Mouse (Mus musculus): ENCODE measurements around the gene Dusp8.

Dusp8 gene

DNA sequence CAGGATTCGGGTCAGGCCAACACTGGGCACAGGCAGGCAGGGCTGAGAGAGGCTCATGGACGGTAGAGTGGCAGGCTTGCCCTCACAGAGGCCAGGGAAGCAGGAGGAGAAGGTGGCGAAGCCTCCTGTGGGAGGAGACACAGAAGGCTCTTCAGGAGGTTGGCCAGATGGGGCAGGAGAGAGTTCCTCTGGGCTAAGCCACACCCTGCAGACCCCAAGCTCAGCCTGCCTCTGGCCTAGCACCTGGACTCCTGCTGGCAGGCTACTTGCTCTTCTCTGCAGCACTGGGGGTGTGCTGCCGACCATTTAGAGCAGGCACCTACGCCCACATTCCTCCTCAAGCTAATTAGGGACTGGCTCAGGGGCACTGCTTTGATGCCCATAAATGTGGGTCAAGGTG, 11.2 kb downstream of the Dusp8 start:
- no peak for DNase-seq

DNA sequence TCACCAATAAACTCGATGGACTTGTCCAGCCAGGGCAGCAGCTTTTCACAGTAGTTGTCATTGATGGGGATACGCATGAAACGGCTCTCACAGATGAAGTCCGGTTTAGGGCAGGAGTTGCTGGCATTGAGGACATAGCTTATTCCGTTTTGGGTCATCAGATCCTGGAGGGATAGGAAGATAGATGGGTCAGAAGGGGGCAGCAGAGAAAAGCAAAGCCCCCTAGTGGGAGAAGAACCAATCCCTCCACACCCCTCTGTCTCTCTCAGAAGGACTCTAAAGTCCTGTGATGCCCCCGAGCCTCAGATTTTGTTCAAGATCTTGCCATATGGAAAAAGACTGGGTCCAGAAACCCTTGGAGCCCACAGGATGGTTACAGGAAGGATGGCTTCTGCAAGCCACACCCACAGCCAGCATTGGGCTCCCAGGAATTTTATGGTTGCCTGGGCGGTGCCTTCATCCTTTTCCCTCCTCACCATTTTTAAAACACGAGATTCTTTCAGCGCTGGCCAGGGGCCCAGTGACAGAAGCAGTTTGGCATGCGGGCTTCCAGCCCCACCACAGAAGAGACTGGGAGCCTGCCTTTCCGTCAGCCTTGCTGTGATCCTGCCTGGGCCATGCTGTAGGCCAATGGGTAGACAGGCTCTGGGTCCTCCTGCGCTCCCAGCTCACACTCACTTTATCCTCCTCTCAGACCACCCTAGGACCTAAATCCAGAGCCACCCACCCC, 11.9 kb downstream of the Dusp8 start:
- DNase-seq: peak; percentile 44

DNA sequence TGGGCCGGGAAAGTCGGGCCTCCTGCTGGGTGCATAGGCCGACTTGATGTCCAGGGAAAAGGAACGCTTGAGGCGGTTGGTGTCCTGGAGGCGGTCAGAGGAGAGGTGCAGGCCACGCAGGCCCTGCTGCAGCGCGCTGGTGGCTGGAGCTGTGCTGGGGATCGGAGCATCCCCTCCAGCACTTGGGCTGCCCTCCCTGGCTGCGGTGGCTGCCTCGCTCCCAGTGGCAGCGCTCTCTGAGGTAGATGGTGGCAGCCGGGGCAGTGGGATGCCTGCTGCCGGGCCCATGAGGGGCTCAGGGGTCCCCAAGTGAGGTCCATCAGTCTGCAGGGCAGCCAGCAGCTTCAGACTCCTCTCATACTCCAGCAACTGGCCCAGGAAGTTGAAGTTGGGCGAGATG, 13.0 kb downstream of the Dusp8 start:
- no peak for DNase-seq

DNA sequence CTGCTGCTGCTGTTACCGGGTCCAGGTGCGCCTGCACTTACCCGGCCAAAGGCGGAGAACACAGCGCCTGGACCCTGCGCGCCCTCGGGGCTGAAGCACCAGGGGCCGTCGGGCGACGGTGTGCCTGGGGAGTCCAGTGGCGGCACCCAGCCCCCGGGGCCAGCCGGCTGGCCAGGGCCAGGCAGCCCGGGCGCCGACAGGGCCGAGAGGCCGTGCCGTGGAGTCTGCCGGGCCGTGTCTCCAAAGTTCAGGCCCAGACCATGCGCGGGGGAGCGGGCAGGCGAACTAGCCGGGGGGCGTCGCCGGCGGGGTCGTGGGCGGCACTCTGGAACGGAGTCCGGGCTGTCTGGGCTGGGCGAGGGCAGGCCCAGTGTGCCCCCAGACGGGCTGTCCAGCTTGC, 13.5 kb downstream of the Dusp8 start:
- DNase-seq: no peak

DNA sequence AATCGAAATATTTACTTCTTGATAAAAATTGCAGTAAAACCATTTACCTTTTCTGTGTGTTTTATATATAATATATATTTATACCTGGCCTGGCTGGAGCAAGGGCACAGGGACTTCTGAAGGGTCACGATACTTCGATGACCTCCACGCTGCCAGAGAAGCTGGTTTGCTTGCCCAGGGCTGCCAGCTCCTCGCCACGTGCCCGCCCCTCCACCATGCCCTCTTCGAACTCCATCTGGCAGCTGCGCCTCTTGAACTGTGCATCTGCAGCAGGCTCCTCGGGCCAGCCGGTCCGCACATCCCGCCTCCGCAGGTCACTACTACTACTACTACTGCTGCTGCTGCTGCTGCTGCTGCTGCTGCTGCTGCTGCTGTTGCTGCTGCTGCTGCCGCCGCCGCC, 13.9 kb downstream of the Dusp8 start:
- no peak for DNase-seq

DNA sequence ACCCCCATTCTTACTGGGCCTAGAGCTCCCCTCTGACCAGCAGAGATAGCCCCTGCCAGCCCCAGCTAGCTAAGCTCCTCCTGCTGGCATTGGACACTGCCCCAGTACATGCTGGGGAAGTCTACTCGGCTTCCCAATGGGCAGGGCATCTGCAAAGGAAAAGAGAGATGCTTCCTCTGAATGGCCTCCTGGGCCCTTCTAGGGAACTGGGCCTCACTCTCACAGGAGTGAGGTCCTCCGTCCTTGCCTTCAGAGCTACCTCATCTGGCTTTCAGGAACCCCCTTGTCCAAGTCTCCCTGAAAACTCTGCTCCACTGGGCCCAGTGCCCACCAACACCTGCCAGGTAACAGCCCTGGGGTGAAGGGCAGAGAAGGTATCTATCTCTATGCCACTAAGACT, 14.8 kb downstream of the Dusp8 start:
- no peak for DNase-seq

DNA sequence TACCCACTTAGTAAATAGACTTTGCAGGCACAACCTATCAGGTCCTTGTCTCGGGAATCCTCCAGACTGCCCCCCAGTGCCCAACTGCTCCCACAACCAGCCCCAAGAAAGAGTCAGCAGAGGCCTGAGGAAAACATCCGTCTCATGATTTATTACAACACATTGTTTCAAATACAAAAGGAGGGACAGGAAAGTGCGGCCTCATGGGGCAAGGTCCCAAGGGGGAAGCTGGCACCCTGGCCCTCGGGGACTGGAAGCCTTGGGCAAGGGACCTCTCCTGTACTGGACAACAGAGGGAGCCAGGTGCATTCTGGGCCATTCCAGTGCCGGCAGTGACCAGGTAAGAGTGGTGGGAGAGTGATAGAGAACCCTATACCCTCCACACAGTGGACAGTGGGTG, 16.3 kb downstream of the Dusp8 start:
- no peak for DNase-seq

DNA sequence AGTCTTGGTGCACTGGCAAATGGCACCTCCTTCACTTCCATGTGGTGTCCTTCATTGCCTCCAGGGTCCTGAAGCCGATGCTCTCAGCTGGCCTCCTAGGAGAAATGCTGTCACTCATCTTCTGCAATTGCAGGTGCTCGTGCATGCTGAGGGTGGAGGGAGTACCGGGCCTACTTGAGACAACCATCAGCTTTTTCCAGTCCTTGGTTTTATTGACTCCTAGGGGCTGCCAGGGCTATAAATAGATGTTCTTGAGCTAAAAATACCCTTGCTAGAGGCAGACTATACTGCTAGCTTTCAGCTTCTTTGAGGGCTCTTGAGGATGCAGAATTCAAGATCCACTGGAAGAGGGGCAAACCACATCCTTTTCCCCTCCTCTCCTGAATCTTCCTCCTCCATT, 18.5 kb downstream of the Dusp8 start:
- DNase-seq: no peak

DNA sequence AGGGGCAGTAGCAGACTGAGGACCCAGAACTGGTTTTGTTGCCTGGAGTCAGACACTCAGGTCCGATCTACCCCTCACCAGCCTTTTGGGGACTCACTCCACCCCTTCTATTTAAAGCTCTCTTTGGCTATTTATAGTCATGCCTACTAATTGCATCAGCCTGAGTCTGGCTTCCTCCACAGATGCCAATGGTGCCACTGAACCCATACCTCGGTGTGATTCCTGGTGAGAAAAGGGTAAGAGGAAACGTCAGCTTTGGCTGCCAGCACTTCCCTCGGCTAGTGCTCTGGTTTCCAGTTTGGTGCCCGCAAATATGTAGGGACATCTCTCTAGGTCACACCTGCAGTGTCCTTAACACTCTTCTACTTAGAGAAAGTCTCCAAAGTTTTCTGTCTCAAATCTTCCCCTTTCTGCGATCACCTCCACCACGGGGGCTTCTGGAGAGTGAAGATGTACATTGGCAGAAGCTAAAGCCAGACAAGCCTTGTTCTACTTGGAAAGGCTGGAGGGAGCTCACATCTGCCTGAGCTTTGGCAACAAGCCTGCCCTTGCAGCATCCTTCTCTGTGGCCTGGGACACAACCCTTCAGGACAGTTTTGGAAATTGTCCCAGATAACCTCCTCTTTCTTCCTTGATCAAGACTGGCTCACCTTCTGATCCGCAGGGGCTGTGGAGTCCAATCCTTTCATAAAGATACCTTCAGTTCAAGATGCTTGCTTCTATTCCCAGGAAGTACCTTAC, 21.3 kb downstream of the Dusp8 start:
- DNase-seq: no peak

DNA sequence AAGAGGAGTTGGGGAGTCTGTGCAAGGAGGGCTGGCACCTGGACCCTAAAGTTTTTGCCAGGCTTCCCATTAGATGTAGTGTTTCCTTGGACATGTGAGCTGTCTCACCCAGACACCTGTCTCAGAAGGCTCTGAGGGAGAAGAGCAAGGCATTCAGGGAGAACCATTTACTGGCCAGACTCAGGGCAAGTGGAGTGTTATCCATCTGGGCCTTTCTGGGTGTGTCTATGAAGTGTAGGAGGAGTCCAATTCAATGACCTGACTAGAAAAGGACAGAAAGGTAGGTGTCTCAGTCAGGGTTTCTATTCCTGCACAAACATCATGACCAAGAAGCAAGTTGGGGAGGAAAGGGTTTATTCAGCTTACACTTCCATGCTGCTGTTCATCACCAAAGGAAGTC, 23.9 kb downstream of the Dusp8 start:
- no peak for DNase-seq

DNA sequence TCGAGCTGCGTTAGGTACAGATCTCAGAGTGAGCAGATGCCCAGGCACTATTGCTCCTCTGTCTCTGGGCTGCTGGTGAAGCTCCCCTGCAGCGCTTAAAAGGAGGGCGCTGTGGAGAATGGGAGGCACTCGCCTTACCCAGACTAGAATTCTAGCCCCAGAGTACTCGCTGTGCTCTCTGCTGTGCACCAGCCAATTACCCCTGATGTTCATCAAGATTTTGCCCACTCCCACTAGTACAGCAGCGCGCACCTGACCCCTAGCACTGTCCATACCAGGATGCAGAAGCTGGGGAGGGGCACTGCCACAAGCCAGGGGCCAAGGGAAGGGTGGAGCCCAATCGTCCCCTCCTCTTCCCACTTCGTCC, 24.4 kb downstream of the Dusp8 start:
- no peak for DNase-seq

DNA sequence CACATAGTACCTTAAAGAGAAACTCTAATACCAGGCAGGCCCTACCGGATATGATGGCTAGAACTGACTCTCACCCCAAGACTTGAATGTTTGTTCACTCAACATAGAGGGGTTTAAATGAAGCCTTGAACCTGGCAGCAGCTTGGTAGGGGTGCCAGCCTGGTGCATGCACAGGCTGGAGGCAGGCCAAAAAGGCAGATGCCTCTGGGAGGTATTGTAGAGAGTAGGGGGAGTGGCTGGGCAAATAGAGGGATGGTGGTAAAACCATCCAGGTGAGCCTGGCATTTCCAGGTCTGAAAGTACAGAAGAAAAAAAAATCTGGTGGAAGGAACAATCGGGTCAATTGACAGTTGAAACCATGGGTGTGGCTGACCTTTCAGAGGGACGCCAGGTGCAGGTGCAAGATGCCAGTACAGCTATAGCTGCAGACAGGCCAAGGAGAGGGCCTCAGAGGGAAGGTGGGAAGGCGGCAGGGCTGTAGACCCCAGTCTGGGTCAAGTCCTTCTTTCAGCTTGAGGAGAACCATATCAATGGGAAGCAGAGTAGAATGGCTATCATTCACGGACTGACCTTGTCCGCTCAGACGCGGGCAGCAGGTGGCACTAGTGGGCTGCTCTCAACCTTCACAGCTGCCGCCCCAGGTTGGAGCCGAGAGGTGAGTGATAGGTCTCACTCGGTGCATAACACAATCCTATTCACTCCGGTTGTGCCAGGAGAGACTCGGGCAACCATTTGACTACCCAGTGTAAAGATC, 25.0 kb downstream of the Dusp8 start:
- DNase-seq: peak; percentile 58

DNA sequence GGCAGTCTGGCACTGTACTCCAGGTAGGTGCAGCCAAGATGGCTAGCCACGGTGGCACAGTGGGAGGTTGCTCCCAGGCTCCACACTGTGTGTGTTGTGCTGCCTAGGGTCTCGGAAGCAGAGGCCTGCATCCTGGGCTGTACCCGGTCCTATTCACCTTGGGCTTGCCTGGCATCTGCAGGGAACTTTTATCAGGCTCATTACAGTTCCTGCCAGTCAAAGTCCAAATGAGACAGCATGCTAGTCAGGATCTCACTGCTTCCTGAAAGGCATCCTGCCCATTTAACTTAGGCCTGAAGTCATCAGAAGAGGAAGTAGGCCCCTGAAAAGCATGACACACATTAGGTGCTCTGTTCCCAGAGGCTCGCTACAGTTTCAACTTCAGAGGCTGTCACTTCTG, 27.2 kb downstream of the Dusp8 start:
- no peak for DNase-seq

DNA sequence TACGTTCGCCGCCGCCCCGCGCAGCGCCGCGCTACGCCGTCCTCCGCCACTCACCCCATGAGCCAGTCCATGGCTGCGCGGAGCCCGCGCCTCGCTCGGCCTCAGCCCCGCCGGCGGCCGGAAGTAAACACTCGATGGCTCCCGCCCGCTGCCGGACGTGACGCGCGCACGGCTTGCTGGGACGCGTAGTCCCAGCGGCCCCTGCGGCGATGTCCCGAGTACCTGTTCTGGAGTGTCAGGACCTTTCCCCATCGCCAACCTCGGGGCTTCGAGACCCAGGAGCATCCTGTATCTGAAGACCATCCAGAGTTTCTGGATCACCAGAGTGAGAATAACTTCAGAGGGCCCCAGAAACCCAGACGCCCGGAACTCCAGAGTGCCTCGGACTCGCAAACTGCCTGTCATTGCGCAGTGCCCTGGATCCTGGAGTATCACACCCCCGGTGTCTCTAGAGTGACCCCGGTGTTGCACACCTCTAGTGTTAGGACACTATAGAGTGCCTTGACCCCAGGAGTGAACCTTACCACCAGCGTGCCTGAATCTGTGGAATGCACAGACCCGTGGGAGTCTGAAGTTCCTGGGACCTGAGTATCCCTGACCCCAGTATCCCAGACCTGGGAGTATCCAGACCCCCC, 34.6 kb downstream of the Dusp8 start, which contains the start of gene Mob2:
Gene Mob2, minus strand, starts transcription at position 135 of the 635 bp plus-strand sequence.
- peak; percentile 87 for DNase-seq

DNA sequence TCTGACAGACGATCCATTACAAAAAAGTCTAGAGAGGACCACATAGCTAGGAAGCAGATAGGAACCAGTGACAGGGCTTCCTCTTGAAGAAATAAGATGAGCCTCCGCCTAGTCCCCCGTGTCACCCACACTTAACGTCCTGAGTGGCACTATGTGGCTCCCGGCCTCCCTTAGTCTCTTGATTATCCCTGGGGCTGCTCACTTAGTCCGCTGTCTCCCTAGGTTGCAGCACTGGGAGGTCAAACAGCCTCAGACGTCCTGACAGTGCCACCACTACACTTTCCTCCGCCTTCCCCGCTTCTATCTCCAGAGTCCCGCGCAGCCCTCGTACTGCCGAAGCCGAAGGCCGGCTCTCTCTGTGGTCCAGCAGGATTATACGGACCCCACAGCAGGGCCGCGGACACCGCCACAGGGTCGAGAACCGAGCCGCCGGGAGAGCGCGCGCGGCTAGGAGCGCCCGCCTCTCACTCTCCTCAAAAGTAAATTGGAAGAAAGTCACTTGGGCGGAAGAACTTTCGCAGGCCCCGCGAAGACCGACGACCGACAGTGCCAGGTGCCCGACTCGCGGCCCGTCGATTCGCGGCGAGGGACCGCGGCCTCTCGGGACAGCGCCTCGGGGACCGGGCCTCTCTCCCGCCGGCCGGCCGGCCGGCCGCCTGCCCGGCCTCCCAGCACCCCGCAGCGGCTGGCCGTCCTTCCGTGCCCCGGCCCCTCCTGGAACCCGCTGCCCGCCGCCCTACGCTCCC, 35.3 kb downstream of the Dusp8 start:
- DNase-seq: no peak

DNA sequence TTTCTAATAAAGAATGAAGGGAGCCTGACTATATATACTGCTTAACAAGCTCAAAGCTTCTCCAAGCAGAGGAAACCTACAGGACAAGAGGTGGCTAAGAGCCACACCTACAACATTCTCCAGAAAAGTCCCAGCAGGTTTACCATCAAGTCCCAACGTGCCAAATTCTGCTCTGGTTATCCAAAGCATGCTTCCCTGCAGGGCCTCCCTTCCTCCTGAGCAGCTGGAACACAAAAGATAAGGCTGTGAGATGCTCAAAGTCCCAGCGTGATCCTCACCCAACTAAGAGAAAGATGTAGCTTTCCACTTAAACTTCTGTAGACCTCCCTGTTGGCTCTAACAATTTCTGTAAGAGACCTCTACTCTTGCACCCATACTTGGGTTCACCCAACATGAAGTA, 36.6 kb downstream of the Dusp8 start:
- DNase-seq: no peak

DNA sequence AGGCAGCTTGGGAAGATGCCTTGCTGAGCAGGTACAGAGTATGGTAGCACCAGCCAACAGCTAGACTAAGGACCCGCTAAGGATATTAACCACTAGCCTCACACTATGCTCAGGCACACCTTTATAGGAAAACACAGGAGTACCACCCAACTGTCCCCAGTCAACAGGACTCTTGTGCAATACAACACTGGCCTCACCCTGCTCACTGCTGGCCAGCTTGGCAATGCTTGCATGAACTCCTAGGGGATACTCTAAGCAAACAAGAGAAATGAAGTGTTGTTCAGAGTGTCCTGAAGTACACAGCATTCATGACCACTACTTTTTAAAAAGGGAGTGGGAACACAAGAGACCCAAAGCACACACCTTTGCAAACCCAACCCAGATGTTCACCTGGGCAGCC, 38.5 kb downstream of the Dusp8 start:
- no peak for DNase-seq

DNA sequence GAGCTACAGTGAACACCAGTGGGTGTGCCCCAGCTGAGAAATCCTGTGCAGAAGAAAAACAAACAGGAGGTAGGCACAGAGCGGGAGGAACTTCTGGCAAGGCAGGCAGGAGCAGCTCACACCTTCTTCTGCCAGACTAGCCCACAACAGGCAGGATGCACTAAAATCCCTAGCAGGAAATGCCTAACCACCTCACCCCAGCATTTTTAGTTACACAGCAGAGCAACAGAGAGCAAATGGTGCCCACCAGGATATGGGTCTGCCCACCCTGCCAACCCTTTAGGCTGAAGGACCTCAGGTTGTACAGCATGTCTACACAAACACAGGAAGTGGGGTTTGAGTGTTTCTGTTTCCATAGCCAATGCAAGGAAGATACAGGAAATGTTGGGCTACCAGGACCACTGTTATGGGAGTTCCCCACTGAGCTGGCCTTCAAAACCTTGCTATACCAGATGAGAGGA, 39.0 kb downstream of the Dusp8 start:
- DNase-seq: no peak

DNA sequence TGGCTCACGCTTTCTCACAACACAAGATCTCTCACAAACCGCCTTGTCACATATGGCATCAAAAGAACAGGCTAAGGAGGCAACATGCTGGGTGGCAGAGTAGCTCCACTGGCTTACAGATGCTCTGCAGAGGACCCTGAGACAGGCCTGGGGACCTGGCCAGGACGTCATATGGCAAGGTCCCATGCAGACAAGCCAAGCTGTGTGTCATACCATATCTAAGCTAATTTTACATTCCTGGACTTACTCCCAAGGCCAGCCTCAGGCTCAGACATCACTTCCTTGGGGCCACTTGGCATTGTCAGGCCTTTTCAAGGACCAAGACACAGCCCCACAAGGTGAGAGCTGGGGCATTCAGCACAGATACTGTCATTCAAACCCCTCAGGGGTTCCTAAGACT, 40.2 kb downstream of the Dusp8 start:
- DNase-seq: no peak

DNA sequence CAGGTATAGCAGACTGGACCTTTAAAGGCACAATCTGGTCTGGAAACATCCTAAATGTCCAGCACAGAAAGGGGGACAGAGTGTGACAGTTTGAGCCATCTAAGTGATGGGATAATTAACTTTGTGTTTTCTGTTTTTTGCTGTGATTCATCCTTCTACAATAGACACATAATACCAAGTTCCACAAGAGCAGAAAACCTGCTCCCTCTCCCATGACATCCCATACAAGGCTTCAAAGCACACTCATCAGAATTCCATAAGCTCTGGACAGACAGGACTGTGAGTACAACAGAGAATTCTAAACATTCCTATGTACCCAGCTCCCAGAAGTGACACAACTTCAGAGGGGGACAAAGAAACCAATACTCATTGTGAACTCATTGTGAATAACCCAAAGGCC, 45.1 kb downstream of the Dusp8 start:
- DNase-seq: no peak

DNA sequence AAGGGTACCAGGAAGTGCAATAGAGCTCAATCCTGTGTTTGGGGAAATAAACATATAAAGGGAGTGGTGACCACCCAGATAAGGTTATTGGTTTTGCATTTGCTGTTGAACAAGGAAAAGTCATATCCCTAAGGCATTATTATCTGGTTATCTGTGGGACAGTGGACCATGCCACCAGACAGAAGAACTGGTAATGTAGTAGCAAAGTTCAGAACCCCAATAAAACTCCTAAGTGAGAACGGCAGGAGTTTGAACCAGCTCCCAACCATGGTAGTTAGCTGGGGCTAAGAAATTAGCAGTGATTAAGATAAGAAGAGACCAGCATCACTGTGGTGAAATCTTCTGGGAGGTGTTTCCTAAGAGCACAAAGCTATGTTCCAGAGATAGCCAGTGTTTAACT, 49.7 kb downstream of the Dusp8 start:
- no peak for DNase-seq

DNA sequence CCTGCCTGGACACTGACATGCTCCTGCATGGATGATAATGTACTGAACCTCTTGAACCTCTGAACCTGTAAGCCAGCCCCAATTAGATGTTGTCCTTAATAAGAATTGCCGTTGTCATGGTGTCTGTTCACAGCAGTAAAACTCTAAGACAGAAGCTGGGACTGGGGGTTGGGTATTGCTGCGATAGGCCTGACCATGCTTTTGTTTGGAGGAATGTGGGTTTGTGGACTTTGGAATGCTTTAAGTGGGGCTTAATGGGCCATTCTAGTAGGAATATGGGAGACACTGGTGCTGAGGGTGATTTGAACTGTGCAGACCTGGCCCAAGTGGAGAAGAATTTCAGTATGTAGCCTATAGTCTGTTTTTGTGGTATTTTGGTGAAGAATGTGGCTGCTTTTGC, 50.3 kb downstream of the Dusp8 start:
- no peak for DNase-seq

DNA sequence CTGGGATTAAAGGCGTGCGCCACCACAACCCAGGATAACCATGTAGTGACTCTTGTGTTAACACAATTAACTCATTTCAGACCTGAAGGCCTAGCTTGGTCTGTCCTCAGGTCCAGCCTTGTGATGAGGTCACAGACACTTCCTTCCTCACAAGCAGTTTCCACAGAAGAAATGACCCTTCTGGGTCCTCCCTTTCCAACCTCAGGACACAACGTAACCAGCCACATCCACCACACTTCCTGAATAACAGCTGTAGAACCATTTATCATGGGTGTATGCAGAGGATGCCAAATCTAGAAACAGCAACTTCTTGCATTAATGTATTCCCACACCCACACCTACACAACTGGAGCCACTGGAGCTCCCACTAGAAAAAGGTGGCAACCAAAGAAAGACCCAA, 54.9 kb downstream of the Dusp8 start:
- DNase-seq: no peak

Data from kidney, adult 11 months (tissue).